Mouse (Mus musculus): ENCODE data around the gene Gm8229.
"Not testable (repeated sequence)": the region's sequence is repeated elsewhere in the genome, so short reads cannot be mapped to it uniquely, and the experiment has no call there.

DNA sequence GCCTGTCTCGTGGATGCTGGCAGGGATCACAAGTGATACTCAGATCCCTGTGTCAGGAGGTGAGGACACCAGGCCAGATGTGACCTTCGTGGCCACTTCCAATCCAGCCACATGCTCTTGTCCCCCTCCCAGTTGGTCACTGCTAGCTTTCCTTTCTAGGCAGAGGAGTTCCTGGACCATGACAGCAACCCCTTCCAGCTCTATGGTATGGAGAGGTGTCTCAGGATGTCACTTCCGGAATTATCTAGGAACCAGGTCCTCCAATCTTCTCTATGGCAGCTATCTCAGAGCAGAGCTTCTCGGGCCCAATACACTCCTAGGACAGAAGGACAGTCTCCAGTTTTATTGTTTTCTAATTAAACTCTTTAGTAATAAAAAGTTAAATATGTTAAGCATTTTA is 19.1 kb downstream of the Gm8229 start:
- not testable (repeated sequence) for TF ChIP-seq POLR2A (IDR thresholded peaks at IDR 0.05; ENCODE audit: borderline replicate concordance, insufficient read depth, low read length); CTCF (IDR thresholded peaks at IDR 0.05; ENCODE audit: borderline replicate concordance, insufficient read depth, low read depth, low read length)
